Mouse (Mus musculus) liver, embryonic 14.5 days (tissue): ENCODE measurements around the gene Cd82. TPM values are rescaled to one million over a fixed set of nuclear protein-coding genes. Genes with fewer than 3 reads are reported as not detected.

ENCODE experiments used
- ATAC-seq: fragments of 200-750 bp; cut with Nextera tagmentation; 2 replicates; pipeline ENCODE4 v1.8.0; 2017; ENCODE audit warnings: moderate number of reproducible peaks, mild to moderate bottlenecking, moderate library complexity; ENCODE audit not compliant: insufficient read depth
- DNase-seq, 3 experiments: peaks; one replicate each; pipeline ENCODE4 v3.0.0-alpha.2; 2012 to 2013; ENCODE audit warnings: low read depth in 3 of 3, low spot score in 3 of 3
- H3K27ac ChIP-seq: fragments of 300-500 bp; sonication (generic); 2 replicates; pipeline ENCODE4 v1.5.1; 2014; ENCODE audit warnings: moderate library complexity, mild to moderate bottlenecking, control low read depth, inconsistent platforms
- H3K27me3 ChIP-seq: fragments of 300-500 bp; sonication (generic); 2 replicates; pipeline ENCODE4 v1.6.1; 2014; ENCODE audit warnings: mild to moderate bottlenecking, low read length, moderate library complexity; ENCODE audit not compliant: control insufficient read depth, insufficient read depth
- H3K36me3 ChIP-seq: fragments of 300-500 bp; sonication (generic); replicated peaks from 2 replicates; pipeline ENCODE4 v1.6.1; 2014; ENCODE audit warnings: low read depth; ENCODE audit not compliant: control insufficient read depth, insufficient read depth
- H3K4me1 ChIP-seq, 2 experiments: fragments of 200-500 bp in 1 of 2; fragments of 300-500 bp in 1 of 2; sonication (generic) in 1 of 2; replicated peaks; 2 replicates each; pipeline ENCODE4 v1.6.1; 2012 to 2014; ENCODE audit warnings: antibody characterized with exemption in 1 of 2, inconsistent platforms in 1 of 2, low read length in 1 of 2; ENCODE audit not compliant: control insufficient read depth in 2 of 2, insufficient read depth in 2 of 2
- H3K4me2 ChIP-seq: fragments of 300-500 bp; sonication (generic); 2 replicates; pipeline ENCODE4 v1.6.1; 2014; ENCODE audit warnings: low read depth, mild to moderate bottlenecking, control low read depth, moderate library complexity
- H3K4me3 ChIP-seq, 2 experiments: fragments of 200-500 bp in 1 of 2; fragments of 300-500 bp in 1 of 2; sonication (generic) in 1 of 2; 2 replicates each; pipeline ENCODE4 v1.5.1; 2012 to 2014; ENCODE audit warnings: low read depth in 2 of 2, low read length in 2 of 2, mild to moderate bottlenecking in 2 of 2, control low read depth in 1 of 2, inconsistent platforms in 1 of 2, moderate library complexity in 1 of 2; ENCODE audit not compliant: insufficient read depth in 1 of 2
- H3K9ac ChIP-seq: fragments of 300-500 bp; sonication (generic); replicated peaks from 2 replicates; pipeline ENCODE4 v1.6.1; 2014; ENCODE audit warnings: mild to moderate bottlenecking, control low read depth, moderate library complexity
- H3K9me3 ChIP-seq: fragments of 300-500 bp; sonication (generic); 2 replicates; pipeline ENCODE4 v1.6.1; 2016; ENCODE audit warnings: low read length, mixed read lengths; ENCODE audit not compliant: control insufficient read depth
- CTCF ChIP-seq: IDR thresholded peaks from 2 replicates; pipeline ENCODE4 v1.5.1; 2016; ENCODE audit warnings: antibody characterized with exemption, low read depth, control low read depth
- EP300 ChIP-seq: IDR thresholded peaks from 2 replicates; pipeline ENCODE4 v1.6.1; 2016; ENCODE audit warnings: antibody characterized with exemption, low read depth
- WGBS: fragments of 180-500 bp; shearing (Covaris S2); extraction: QIAGEN DNeasy Blood & Tissue Kit; methylation state at CpG from one replicate; pipeline ENCODE4 v1.1.7; 2014; ENCODE audit not compliant: insufficient replicate concordance; 5-methylcytosine and 5-hydroxymethylcytosine counted together
- polyA plus RNA-seq, 2 experiments: library from polyadenylated mRNA; depleted of rRNA in 1 of 2; stranded (reverse) in 1 of 2; unstranded in 1 of 2; fragments of >200 nt; fragmentation: Nextera tagmentation in 1 of 2; extraction: Ambion mirVana in 1 of 2; gene quantifications; 2 replicates each; pipeline versions ENCODE4 v1.2.1 to v1.2.3; 2012 to 2014

Gene Cd82
- polyA plus RNA-seq, 2 experiments, result 58.6 to 72.2 TPM

GRCm38 (mm10) chr2:93446606-93447353 lies 16.2 kb downstream of the Cd82 start:
- H3K27me3 ChIP-seq, result no peaks in the 10 kb centered on the region
- peak overlapping the region; percentile 74 for H3K9ac ChIP-seq
- TF ChIP-seq CTCF (no peak), EP300 (no peak)
- DNase-seq, result no peak
- peaks cover 30% of the 10 kb centered on the region for H3K36me3 ChIP-seq
- peaks cover 55 to 59% of the 10 kb centered on the region in 2 experiments for H3K4me1 ChIP-seq
- H3K9me3 ChIP-seq, result no peaks in the 10 kb centered on the region
- WGBS, result 47% methylated on average over 13 of the region's 13 CpGs
- peak overlapping the region; percentile 69 for H3K4me2 ChIP-seq
- H3K4me3 ChIP-seq, result no peak overlapping the region
- ATAC-seq, result no peak
- H3K27ac ChIP-seq, result peak overlapping the region; percentile 94

GRCm38 (mm10) chr2:93445237-93445651 lies 17.7 kb downstream of the Cd82 start:
- no peaks in the 10 kb centered on the region for H3K27me3 ChIP-seq
- H3K9me3 ChIP-seq, result no peaks in the 10 kb centered on the region
- no peak overlapping the region for H3K4me3 ChIP-seq
- ATAC-seq (no peak), DNase-seq (no peak)
- no peak overlapping the region for H3K4me2 ChIP-seq
- no peak overlapping the region; the same call in 1 of the 2 replicates for H3K9ac ChIP-seq
- no peak for TF ChIP-seq EP300
- no peak for TF ChIP-seq CTCF
- H3K27ac ChIP-seq, result no peak overlapping the region; the same call in 1 of the 2 replicates
- WGBS, result 73% methylated on average over 5 of the region's 5 CpGs
- peaks cover 39% of the 10 kb centered on the region for H3K36me3 ChIP-seq
- peaks cover 42 to 49% of the 10 kb centered on the region in 2 experiments for H3K4me1 ChIP-seq

- Histone ChIP-seq H3K27me3 (no peaks in the 10 kb centered on the region), H3K9me3 (no peaks in the 10 kb centered on the region), H3K36me3 (peaks cover 39% of the 10 kb centered on the region), H3K27ac (no peak overlapping the region), H3K4me3 (no peak overlapping the region), H3K4me1 (peaks cover 37 to 39% of the 10 kb centered on the region in 2 experiments), H3K4me2 (no peak overlapping the region), H3K9ac (no peak overlapping the region)
- 71% methylated on average over 7 of the region's 7 CpGs for WGBS
- TF ChIP-seq EP300 (no peak), CTCF (no peak)
- ATAC-seq (no peak), DNase-seq (no peak)
Observed at GRCm38 (mm10) chr2:93444280-93444679, 18.7 kb downstream of the Cd82 start.

- no peak for DNase-seq
- Histone ChIP-seq H3K36me3 (peaks cover 33% of the 10 kb centered on the region), H3K27ac (no peak overlapping the region), H3K9me3 (no peaks in the 10 kb centered on the region), H3K4me3 (no peak overlapping the region), H3K4me1 (peaks cover 26 to 27% of the 10 kb centered on the region in 2 experiments), H3K9ac (no peak overlapping the region), H3K4me2 (no peak overlapping the region), H3K27me3 (no peaks in the 10 kb centered on the region)
- whole genome bisulfite sequencing, result 78% methylated on average over 2 of the region's 2 CpGs
- TF ChIP-seq EP300 (no peak), CTCF (no peak)
- ATAC-seq, result no peak
Observed at GRCm38 (mm10) chr2:93443106-93443505, 19.8 kb downstream of the Cd82 start.

- Histone ChIP-seq H3K9ac (no peak overlapping the region), H3K4me1 (no peaks in the 10 kb centered on the region; a peak in 1 of 4 replicates), H3K9me3 (no peaks in the 10 kb centered on the region), H3K27me3 (no peaks in the 10 kb centered on the region), H3K4me3 (no peak overlapping the region), H3K4me2 (no peak overlapping the region), H3K27ac (no peak overlapping the region), H3K36me3 (peaks cover 40% of the 10 kb centered on the region)
- no peak for TF ChIP-seq EP300
- ATAC-seq (no peak), DNase-seq (no peak)
- 76% methylated on average over 12 of the region's 12 CpGs for WGBS
Observed at GRCm38 (mm10) chr2:93439812-93440559, 23.0 kb downstream of the Cd82 start.
